Mouse (Mus musculus) erythroblast, embryonic 14.5 days (primary cell): Measurements from ENCODE around the gene Catspere2. TPM values are rescaled to one million over a fixed set of nuclear protein-coding genes. Genes with fewer than 3 reads are reported as not detected.
"Not testable (repeated sequence)": the region's sequence is repeated elsewhere in the genome, so short reads cannot be mapped to it uniquely, and the experiment has no call there.

Source experiments
- H3K27me3 ChIP-seq: 2 replicates; pipeline ENCODE4 v1.6.1; 2012; ENCODE audit warnings: inconsistent platforms; ENCODE audit not compliant: control insufficient read depth
- H3K36me3 ChIP-seq: 2 replicates; pipeline ENCODE4 v1.6.1; 2012; ENCODE audit warnings: mild to moderate bottlenecking, inconsistent platforms; ENCODE audit not compliant: control insufficient read depth
- H3K4me1 ChIP-seq: 2 replicates; pipeline ENCODE4 v1.6.1; 2012; ENCODE audit warnings: inconsistent platforms; ENCODE audit not compliant: control insufficient read depth
- H3K4me3 ChIP-seq: replicated peaks from 2 replicates; pipeline ENCODE3; 2012; ENCODE audit warnings: moderate library complexity, mild to moderate bottlenecking, inconsistent platforms
- H3K9me3 ChIP-seq: 2 replicates; pipeline ENCODE4 v1.6.1; 2012; ENCODE audit warnings: low read length, inconsistent platforms, mixed read lengths; ENCODE audit not compliant: control insufficient read depth
- GATA1 ChIP-seq: IDR thresholded peaks from 2 replicates; pipeline ENCODE4 v1.6.1; 2012; ENCODE audit warnings: low read length, inconsistent platforms, mixed read lengths
- TAL1 ChIP-seq: IDR thresholded peaks from 3 replicates; pipeline ENCODE4 v1.6.1; 2012; ENCODE audit warnings: low read length, inconsistent platforms, mixed read lengths
- polyA plus RNA-seq: library from polyadenylated mRNA; stranded (reverse); fragments of >175 nt; gene quantifications from 2 replicates; pipeline ENCODE4 v1.2.3, GENCODE M21; 2012

Catspere2 gene
- polyA plus RNA-seq, 1 experiment: not detected

DNA sequence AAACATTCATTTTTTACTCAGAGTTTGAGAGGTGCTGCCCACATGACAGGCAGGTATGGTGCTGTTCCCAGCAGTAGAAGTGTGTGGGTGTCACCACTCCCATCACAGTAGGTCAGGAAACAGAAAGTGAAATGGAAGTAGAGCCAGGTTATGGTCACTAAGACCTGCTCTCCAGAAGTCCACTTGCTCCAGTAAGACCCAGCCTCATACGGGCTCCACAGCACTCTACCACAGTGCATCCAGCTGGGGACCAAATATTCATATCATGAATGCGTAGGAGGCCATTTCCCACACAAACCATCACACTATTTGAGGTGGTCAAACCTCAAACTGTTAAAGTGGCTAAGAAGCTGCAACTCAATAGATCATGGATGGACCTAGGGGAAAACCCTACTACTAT, 199.0 kb downstream of the Catspere2 start:
- no peaks in the 10 kb centered on the region for H3K9me3 ChIP-seq
- H3K4me3 ChIP-seq: no peak overlapping the region
- no peaks in the 10 kb centered on the region for H3K27me3 ChIP-seq
- peaks cover 5% of the 10 kb centered on the region for H3K4me1 ChIP-seq
- TF ChIP-seq TAL1 (no peak), GATA1 (no peak)
- no peaks in the 10 kb centered on the region for H3K36me3 ChIP-seq

DNA sequence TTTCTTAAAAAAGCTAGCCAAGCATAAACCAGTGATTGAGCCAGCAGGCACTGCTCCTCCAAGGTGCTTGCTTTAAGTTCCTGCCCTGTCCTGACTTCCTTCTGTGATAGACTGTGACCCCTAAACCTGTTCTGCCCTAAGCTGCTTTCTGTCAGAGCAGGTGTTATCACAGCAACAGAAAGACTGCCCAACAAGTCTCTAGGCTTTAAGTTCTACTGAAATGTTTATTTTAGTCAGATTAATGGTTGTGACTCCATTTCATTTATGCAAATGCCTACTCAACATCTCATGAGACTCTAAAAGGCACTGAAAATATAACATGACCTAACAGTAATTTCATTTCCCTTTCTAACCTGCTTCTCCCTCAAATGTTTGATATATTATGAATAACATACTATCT, 202.4 kb downstream of the Catspere2 start:
- peaks cover 18% of the 10 kb centered on the region for H3K4me1 ChIP-seq
- TF ChIP-seq GATA1 (no peak), TAL1 (no peak)

DNA sequence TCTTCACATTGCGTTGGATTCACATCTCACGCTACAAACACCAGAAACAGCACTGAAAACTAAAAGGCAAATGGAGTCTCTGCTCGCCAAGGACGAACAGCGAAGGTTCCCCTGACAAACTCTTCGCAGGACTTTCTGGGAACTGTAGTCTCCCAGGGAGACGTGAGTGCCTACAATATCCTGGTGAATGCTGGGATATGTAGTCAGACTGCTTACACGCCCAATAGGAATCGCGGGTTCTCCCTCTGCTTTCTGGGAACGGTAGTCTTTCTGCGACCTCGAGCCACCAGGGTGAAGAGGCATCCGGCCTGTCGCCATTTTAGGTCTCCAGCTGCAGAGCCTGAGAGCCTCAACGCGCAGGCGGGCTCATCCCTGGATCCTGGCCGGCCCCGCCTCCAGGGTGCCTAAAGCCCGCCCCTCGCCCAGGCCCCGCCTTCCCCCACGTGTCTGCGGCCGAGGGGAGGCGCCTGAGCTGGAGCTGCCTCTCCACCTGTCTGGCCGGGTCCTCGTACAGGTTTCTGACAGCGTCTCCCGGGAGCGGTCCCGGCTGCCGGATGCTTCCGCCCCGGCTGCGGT, 204.1 kb downstream of the Catspere2 start, which contains the start of gene Desi2:
Desi2 (plus strand) TSS at position 202 of the 576 bp plus-strand sequence.
- peaks cover 18% of the 10 kb centered on the region for H3K4me1 ChIP-seq
- H3K4me3 ChIP-seq: peak within 1 kb of the TSS; percentile 66
- H3K36me3 ChIP-seq, H3K9me3 ChIP-seq, H3K27me3 ChIP-seq: not testable (repeated sequence)

More for the DNA sequence above, 202.4 kb downstream of the Catspere2 start:
- Histone ChIP-seq H3K4me3 (no peak overlapping the region), H3K36me3 (no peaks in the 10 kb centered on the region), H3K27me3 (no peaks in the 10 kb centered on the region), H3K9me3 (no peaks in the 10 kb centered on the region)

DNA sequence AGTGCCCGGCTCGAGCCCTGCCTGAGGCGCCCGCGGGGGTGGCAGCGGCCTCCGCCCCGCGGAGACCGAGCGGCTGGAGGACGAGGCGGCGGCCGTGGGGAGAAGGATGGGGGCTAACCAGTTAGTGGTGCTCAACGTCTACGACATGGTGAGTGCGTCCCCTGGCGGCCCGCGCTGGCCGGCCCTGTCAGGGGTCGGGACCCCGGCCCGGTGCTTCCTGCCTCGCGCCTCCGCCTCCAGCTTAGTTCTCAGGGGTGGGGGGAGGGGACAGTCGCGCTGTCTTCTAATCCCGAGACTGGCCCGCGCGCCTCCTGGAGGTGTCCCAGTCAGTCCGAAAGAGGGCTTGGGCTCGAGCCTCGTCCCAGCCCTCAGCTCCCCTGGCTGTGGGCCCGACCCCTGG, 204.6 kb downstream of the Catspere2 start:
- H3K4me3 ChIP-seq: peak overlapping the region; percentile 66
- not testable (repeated sequence) for H3K27me3 ChIP-seq, H3K9me3 ChIP-seq, H3K36me3 ChIP-seq
- peaks cover 18% of the 10 kb centered on the region for H3K4me1 ChIP-seq

DNA sequence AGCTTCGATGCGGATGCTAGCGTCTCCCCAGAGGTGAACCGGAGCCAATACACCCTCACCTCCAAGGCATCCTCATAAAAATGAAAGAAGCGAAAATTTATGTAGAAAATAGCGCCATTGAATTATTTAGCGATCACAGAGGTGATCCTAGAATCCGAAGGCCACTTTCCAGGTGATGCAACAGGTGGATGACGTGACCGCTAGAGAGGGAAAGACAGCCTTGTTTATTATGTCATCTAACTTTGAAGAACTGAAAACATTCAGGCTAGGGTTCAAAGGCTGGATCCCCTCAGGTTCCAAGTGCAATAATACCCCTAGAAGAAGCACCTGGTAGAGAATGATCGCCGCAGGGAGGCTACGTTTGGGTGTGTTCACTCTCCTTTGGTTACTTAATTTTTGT, 205.2 kb downstream of the Catspere2 start:
- Histone ChIP-seq H3K9me3 (no peaks in the 10 kb centered on the region), H3K4me3 (peak overlapping the region; percentile 61), H3K4me1 (peaks cover 18% of the 10 kb centered on the region), H3K27me3 (no peaks in the 10 kb centered on the region), H3K36me3 (no peaks in the 10 kb centered on the region)
- no peak for TF ChIP-seq TAL1
- no peak for TF ChIP-seq GATA1

DNA sequence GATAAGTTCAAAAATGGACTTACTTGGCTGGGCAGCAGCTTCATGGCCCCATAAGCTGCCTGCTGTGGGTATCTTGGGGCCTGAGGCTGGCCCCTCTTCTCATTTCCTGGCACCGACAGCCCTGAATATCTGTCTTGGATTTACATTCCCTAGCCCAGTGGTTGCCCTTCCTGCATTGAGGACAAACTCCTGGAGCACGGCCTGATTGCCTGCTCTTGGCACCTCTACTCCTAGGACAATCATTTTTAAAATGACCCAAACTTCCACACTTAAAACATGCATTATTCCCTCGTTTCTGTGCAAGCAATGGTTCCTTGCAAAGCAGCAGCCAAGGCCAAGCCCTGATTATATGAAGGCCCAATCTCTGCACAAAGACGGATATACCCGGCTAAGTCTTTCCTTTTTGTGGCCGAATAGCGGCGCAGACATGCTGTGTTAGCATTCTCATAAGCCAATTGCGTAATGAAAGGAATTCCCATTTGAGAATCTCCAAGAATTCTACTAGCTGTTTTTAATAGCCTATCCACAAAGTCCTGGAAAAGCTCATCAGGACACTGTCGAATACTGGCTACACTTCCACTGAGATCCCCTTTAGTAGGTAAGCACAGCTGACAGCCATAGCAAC, 222.6 kb downstream of the Catspere2 start:
- H3K9me3 ChIP-seq: no peaks in the 10 kb centered on the region
- H3K4me1 ChIP-seq: no peaks in the 10 kb centered on the region
- no peaks in the 10 kb centered on the region for H3K36me3 ChIP-seq
- no peaks in the 10 kb centered on the region for H3K27me3 ChIP-seq
- no peak for TF ChIP-seq GATA1
- TF ChIP-seq TAL1: no peak
- no peak overlapping the region for H3K4me3 ChIP-seq

DNA sequence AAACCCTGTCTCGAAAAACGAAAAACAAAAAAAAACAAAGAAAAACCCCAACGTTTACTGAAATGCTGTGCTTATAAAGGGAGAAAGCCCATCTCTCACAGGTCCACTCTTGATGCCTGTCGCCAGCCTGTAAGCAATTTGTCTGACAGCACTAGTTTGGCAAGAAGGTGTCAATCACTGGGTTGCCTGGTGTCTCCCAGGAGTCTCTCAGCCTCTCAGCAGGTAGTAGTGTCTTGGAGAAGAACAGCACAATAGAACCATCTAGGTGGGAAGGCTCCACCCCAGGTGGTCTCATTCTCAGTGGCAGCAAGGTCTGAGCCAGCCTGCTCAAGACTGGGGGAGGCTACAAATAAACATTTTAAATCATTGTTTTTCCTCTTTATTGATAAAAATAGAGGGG, 224.6 kb downstream of the Catspere2 start:
- H3K27me3 ChIP-seq, H3K4me3 ChIP-seq, H3K9me3 ChIP-seq, H3K36me3 ChIP-seq, H3K4me1 ChIP-seq: not testable (repeated sequence)

DNA sequence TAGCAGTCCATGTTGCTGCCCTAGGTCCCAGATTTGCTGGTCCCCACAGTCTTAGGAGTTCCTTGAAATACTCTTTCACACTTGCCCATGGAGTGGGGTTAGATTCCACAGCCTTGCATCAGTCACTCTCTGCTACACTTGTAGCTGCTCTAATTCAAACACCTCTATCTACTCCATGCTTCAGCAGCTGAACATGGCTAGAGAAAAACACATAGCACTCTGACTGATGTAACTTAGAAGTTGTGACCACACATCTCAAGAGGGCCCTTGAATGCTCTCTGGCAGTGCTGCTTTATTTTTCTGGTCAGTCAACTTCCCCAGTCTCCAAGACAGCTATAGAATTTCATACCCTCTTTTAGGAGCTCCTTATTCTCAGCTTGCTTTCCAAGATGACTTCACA, 226.7 kb downstream of the Catspere2 start:
- Histone ChIP-seq H3K4me3 (no peak overlapping the region), H3K4me1 (no peaks in the 10 kb centered on the region), H3K27me3 (no peaks in the 10 kb centered on the region), H3K36me3 (no peaks in the 10 kb centered on the region), H3K9me3 (no peaks in the 10 kb centered on the region)
- TF ChIP-seq GATA1 (no peak), TAL1 (no peak)

DNA sequence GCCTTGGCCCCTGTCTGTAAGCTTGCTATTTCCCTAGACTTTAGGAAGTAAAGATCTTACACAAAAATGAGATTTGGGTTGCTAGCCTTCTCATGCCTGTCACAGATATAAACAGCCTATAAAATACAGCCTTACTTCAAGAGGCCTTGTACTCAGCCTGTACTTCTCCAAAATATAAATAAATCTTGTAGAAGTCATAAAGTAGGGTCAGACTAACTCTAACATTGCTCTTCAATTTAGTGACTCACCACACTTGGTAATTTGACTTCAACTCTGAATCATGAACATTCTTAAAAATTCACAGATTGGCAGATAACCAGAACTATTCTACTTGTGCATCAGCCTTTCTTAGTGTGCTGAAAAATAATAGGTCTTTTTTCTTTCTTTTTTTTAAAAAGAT, 233.9 kb downstream of the Catspere2 start:
- Histone ChIP-seq H3K9me3 (no peaks in the 10 kb centered on the region), H3K36me3 (no peaks in the 10 kb centered on the region), H3K4me1 (no peaks in the 10 kb centered on the region), H3K27me3 (no peaks in the 10 kb centered on the region), H3K4me3 (no peak overlapping the region)
- TF ChIP-seq TAL1: no peak
- TF ChIP-seq GATA1: no peak

DNA sequence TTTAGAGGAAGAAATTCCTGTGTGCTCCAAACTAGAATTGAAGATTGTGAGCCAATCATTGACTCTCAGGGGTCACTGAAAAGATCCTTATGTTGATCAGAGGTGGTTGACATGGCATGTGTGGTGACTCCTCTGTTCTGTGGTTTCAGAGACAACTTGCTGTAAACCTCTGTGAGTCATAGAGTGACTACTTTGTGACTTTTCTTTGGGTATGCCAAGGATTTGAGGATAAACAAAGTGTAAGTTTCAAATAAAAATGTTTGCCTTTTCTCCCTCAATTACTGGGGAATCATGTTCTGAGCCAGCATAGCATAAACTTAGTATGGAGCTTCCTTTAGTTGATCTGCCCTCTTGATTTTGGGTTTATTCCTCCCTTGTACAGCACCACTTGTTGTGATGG, 235.1 kb downstream of the Catspere2 start:
- Histone ChIP-seq H3K4me1 (no peaks in the 10 kb centered on the region), H3K27me3 (no peaks in the 10 kb centered on the region), H3K9me3 (no peaks in the 10 kb centered on the region), H3K4me3 (no peak overlapping the region), H3K36me3 (no peaks in the 10 kb centered on the region)
- TF ChIP-seq TAL1 (no peak), GATA1 (no peak)
